Mouse (Mus musculus) G1E-ER4 (cell line): Measurements from ENCODE around the gene Itga11. TPM values are rescaled to one million over a fixed set of nuclear protein-coding genes. Genes with fewer than 3 reads are reported as not detected.

Source experiments
- GATA1 ChIP-seq: IDR thresholded peaks from one replicate; pipeline ENCODE4 v1.8.0; 2012; ENCODE audit warnings: low read length, inconsistent platforms
- polyA plus RNA-seq: library from polyadenylated mRNA; stranded (reverse); fragments of >175 nt; gene quantifications from 2 replicates; pipeline ENCODE4 v1.2.3, GENCODE M21; 2012

Itga11 gene
- polyA plus RNA-seq, 1 experiment = not detected

DNA sequence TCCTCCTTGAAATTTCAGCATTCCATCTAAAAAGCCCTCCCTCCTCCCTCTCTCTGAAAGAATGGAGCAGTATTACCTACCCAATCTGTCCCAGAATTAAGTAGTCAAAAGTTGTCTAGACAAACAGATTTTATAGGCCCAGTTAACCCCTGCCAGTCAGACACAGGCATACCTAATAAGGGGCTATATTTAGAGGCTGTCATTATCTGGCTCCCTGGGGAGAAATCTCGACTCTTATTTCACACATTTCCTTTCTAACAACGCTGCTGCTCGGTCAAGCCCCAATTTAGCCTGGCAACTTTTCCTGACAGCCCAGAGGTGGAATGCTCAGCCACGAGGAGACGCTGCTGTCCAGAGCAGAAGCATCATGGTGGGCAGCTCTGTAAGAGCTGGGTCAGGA lies 47.6 kb downstream of the Itga11 start:
- TF ChIP-seq GATA1 = no peak

DNA sequence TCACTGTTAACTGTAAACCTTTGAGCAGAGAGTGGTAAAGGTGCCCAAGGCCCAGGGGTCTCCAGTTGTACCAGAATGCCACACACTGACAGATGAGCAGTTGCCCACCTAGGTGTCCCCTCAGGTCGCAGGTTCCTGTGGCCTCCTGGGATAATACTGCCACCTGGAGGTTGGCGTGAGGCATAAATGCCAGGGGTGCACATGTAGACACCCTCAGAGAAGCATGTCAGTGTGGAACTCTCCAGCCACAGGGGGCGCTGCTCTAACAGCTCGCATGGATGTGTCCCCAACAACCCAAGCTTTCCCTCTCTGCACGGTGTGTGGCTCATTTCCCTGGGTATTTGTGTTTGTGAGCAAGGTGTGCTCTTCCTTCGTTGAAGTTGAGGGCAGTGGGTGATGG lies 48.8 kb downstream of the Itga11 start:
- TF ChIP-seq GATA1 = no peak

DNA sequence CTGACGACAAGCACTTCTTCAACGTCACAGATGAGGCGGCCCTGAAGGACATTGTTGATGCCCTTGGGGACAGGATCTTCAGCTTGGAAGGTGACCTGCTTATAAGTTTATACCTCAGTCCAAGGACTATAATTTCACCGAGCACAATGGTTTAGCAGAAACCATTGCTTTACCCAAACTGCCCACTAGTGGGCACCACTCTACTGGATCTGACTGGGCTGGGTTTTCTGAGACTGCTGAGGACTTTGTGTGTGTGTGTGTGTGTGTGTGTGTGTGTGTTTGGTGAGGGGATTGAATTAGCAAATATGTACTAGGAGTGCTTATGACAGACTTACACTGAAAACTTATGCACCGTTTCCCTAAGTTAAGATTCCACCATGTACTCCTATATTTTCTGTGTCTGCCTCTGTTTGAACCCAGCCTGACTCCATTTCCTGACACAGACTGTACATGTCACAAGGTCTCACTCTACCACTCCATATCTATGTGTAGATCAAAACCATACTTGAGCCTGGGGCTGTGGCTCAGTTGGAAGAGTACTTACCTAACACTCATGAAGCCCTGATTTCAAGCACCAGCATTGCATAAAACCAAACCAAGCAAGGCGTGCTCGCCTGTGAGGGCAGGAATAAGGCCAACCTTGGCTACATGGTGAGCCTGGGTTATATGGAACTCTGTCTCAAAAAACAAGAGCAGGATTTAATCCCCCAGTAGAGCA lies 67.1 kb downstream of the Itga11 start:
- TF ChIP-seq GATA1 = no peak

GRCm38 (mm10) chr9:62746646-62747045 lies 69.0 kb downstream of the Itga11 start:
- no peak for TF ChIP-seq GATA1

DNA sequence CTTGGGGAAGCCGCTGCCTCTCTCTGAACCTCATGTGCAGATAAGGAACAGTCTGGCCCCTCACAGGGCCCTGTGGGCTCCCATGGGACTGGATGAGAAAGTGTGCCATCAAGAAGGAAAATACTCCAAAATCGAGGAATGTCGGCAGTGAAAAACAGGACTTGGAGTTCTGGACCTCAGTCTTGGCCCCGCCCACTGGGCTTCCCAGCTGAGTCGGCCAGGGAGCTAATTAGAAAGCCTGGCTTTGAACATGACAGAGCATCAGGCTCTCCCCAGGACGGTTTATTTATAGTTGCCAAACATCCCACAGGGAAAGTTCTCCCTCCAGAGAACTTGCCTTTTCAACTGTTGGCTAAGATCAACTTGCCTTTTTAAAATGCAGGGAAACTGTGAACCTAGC lies 72.0 kb downstream of the Itga11 start:
- no peak for TF ChIP-seq GATA1

DNA sequence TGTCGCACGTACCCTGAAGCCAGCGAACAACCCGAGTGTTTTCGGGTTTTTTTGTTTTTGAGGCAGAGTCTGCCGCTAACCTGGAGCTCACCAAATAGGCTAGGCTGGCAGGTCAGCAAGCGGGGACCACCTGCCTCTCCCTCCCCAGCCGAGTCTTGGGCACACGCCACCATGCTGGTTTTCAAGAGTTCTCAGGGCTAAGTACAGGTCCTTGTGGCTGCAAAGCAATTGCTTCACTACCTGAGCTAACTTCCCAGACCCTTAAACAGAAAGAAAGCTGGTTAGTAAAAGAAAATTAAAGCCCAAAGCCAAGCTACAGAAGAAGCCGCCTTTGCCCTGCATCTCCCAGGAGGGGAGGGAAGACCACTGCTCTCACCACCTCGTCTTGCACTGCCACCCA lies 72.8 kb downstream of the Itga11 start:
- TF ChIP-seq GATA1 = no peak

DNA sequence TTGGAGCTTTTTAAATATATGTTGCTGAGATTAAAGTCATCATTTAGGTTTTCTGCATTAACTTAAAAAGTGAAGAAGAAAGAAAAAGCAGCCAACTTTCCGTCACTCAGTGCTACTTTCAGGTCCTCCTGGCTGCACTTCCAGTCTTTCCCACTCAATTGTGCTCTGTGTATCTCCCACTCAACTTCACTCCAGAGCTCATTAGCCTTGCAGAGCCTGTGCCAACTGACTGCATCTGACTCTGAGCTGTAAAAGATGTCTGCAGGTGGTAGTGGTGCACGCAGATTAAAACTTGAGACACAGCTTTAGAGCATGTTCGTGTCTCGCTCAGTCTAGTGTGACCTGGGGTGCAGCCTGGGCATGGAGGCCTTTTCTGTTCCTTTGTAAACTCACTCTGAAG lies 80.7 kb downstream of the Itga11 start:
- no peak for TF ChIP-seq GATA1

DNA sequence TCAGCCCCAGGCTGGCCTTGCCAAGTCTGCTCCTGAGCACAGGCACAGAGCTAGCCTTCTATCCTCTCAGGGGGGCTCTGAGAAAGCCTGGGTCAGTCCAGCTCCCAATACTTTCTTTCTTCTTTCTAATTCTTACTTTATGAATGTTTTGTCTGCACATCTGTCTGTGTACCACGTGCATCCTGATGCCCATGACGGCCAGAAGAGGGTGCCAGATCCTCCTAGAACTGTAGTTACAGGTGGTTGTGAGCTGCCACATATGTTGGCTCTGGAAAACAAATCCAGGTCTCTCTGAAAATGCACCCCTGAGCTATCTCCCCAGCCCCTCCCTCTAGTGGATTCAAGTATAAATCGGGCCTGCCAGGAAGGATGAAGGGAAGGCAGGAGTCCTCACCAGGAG lies 82.0 kb downstream of the Itga11 start:
- no peak for TF ChIP-seq GATA1

DNA sequence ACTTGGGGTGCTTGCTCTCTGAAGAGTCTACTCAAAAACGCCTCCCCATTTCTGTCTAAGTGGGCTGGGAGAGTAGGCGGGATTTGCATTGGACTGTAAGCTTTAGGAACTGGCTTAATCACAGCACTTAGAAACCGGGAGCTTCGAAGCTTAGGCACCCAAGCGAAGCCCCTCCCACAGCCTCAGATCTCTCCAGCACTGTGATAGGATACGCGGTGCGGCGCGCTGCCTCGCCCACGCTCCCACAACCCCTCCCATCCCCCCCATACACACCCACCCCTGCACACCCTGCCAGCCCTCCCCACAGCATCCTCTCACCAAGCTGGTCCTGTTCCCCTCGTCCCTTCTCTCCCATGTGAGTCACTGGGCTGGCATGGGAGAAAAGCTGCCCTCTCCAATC lies 85.9 kb downstream of the Itga11 start:
- TF ChIP-seq GATA1 = no peak

DNA sequence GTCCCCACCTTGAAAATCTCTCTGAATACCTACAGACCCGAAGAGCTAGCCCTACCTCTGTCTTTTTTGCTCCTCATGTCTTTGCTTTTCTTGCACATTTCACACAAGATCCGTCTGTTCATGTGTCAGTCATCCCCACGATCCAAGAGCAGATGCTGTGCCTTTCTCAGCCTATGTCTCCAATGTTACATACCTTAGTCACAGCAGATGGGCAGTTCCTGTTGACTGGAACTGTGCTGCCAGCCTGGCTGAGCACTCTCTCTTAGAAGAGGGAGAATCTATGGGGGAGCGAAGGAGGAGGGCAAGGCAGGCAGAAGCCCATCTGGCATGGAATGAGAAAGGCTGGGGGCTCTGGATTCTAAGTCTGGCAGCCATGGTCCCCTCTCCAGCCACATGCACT lies 87.7 kb downstream of the Itga11 start:
- no peak for TF ChIP-seq GATA1

GRCm38 (mm10) chr9:62767464-62767863 lies 89.8 kb downstream of the Itga11 start:
- no peak for TF ChIP-seq GATA1

DNA sequence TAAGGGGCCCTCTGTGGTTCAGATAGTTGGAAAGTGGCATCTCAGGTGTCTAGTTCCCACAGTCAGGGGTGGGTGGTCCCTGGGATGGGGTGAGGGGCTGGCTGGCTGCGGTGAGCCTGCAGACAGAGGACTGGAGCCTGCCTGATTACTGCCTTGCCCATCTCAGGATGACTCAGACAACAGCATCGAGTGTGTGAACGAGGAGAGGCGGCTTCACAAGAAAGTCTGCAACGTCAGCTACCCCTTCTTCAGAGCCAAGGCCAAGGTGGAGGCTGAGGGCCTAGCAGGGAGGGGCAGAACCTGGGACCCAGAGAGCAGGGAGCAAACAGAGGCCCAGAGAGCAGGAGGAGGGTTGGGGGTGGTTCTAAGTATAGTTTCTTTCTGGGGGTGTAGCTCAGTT lies 90.7 kb downstream of the Itga11 start:
- TF ChIP-seq GATA1 = no peak

- TF ChIP-seq GATA1 = no peak
Observed at GRCm38 (mm10) chr9:62772746-62773145, 95.1 kb downstream of the Itga11 start.

DNA sequence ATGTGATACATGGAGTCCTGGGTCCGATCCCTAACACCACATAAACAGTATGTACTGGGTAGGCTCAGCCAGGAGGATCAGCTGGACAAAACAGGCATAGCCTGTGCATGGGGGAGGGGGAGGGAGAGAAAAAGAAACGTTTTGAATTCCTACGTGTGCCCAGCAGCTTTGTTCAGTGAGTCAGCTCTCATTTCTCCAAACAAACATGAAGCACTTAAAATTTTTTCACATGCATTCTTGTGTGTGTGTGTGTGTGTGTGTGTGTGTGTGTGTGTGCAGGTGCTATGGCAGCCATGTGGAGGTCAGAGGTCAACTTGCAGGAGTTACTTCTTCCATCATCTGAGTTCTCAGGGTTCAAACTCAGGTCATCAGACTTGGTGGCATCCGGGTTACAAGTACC lies 97.8 kb downstream of the Itga11 start:
- no peak for TF ChIP-seq GATA1

- no peak for TF ChIP-seq GATA1
Observed at GRCm38 (mm10) chr9:62777461-62777860, 99.8 kb downstream of the Itga11 start.

- TF ChIP-seq GATA1 = no peak
Observed at GRCm38 (mm10) chr9:62778721-62779120, 101.1 kb downstream of the Itga11 start.

DNA sequence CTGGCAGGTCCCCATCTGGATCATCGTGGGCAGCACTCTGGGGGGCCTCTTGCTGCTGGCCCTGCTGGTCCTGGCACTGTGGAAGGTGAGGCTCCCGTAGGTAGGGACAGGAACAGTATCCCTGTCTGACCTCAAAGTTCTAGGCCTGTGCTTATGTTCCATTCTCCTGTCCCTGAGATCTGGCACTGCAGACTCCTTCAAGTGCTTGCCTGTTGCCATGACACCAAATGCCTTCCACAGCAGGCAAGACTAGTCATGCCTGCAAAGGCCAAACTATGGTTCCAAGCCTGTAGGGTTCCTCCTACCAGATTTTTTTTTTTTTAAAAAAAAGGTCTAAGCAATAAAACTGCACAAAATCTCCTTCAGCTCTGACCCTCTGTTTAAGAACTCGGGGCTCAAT lies 104.3 kb downstream of the Itga11 start:
- TF ChIP-seq GATA1 = no peak
